Mouse (Mus musculus) layer of hippocampus, postnatal 14 days (tissue): ENCODE data around the gene H1foo. TPM values are rescaled to one million over a fixed set of nuclear protein-coding genes. Genes with fewer than 3 reads are reported as not detected.
A peak's percentile ranks its signal among the peaks of the same experiment; 100 is the strongest.

Source experiments
- DNase-seq, 2 experiments: peaks; one replicate each; pipeline ENCODE4 v3.0.0; 2021 to 2022; ENCODE audit warnings: low spot score in 2 of 2, mixed read lengths in 1 of 2
- total RNA-seq, 2 experiments: library from RNA; stranded (reverse); gene quantifications; 2 replicates each; pipeline ENCODE4 v1.2.3; 2021

Gene H1foo
- total RNA-seq, 2 experiments from 2014 or later, result not detected

GRCm38 (mm10) chr6:115927292-115928242, 17.2 kb upstream of the H1foo start:
- DNase-seq, result no peak

- DNase-seq, result no peak
Observed at GRCm38 (mm10) chr6:115930018-115930417, 14.7 kb upstream of the H1foo start.

GRCm38 (mm10) chr6:115931639-115932038, 13.1 kb upstream of the H1foo start, which contains the start of gene Rho:
Gene Rho, plus strand, starts transcription at chr6:115931748.
- DNase-seq, result no peak

GRCm38 (mm10) chr6:115932391-115932790, 12.3 kb upstream of the H1foo start:
- no peak for DNase-seq

- no peak for DNase-seq
Observed at GRCm38 (mm10) chr6:115935544-115935943, 9.2 kb upstream of the H1foo start.

- no peak for DNase-seq
Observed at GRCm38 (mm10) chr6:115938011-115938410, 6.7 kb upstream of the H1foo start.

GRCm38 (mm10) chr6:115938798-115939197, 5.9 kb upstream of the H1foo start:
- DNase-seq, result no peak

GRCm38 (mm10) chr6:115940603-115941002, 4.1 kb upstream of the H1foo start:
- DNase-seq, result no peak

GRCm38 (mm10) chr6:115941128-115941527, 3.6 kb upstream of the H1foo start:
- DNase-seq, result no peak

- no peak for DNase-seq
Observed at GRCm38 (mm10) chr6:115943498-115944427, 975 bp upstream of the H1foo start.

GRCm38 (mm10) chr6:115945633-115946032, 895 bp downstream of the H1foo start:
- DNase-seq, result no peak

- DNase-seq, result no peak
Observed at GRCm38 (mm10) chr6:115946389-115946788, 1.7 kb downstream of the H1foo start.

GRCm38 (mm10) chr6:115954506-115955074, 9.9 kb downstream of the H1foo start:
- DNase-seq, result no peak

GRCm38 (mm10) chr6:115955169-115955568, 10.4 kb downstream of the H1foo start:
- DNase-seq, result no peak

- no peak for DNase-seq
Observed at GRCm38 (mm10) chr6:115955664-115956063, 10.9 kb downstream of the H1foo start.

GRCm38 (mm10) chr6:115956418-115956921, 11.7 kb downstream of the H1foo start:
- no peak for DNase-seq

GRCm38 (mm10) chr6:115956922-115957601, 12.3 kb downstream of the H1foo start:
- DNase-seq, result peak in 1 of 2 experiments; percentile 32

GRCm38 (mm10) chr6:115957681-115958080, 12.9 kb downstream of the H1foo start:
- no peak for DNase-seq

- no peak for DNase-seq
Observed at GRCm38 (mm10) chr6:115958445-115958844, 13.7 kb downstream of the H1foo start.

GRCm38 (mm10) chr6:115959151-115959691, 14.5 kb downstream of the H1foo start:
- peak in 1 of 2 experiments; percentile 43 for DNase-seq
